Mouse (Mus musculus) kidney, adult 9 months (tissue): ENCODE data around the gene Osbpl8.

Experiments used
- DNase-seq: peaks from one replicate; pipeline ENCODE4 v3.0.0; 2022

Osbpl8 gene

GRCm38 (mm10) chr10:111318805-111319500 is 154.4 kb downstream of the Osbpl8 start:
- no peak for DNase-seq

- no peak for DNase-seq
Measured at GRCm38 (mm10) chr10:111320579-111320978, 156.0 kb downstream of the Osbpl8 start.

DNA sequence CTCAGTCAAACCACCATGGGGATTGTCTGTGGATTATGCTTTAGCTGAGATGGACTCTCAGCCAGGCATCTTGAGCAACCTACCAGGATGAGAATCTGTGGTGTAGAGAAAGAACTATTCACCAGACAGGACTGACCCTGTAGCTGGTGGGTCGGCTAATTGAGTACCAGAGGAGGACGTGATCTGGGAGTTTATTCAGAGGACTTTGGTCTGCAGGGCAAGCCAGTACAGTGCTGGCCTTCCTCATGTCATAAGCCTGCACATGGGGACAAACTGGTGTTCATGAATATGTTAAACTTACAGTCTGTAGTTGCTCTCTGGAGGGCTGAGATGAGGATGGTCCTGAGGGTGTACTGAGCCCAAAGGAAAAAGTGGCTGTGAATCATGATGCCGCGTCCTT is 163.4 kb downstream of the Osbpl8 start:
- DNase-seq = no peak

DNA sequence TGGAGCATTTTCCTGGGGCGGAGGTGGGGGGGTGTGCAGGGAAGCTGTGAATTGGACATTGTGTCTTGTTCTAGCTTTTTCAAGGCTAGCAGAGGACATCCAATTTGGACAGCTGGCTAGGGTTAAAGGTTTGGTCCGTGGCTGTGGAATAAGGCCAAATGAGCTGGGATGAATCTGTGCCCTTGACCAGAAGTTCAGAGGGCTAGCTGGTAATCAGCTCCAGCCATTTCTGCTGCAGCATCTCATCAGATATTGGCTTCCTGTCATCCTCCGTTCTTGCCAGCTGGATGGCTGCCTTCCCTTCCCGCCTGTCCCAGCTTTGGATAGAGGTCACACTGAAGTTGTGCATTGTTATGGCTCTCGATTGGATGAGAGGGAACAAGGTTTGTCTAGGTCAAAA is 164.8 kb downstream of the Osbpl8 start:
- peak; percentile 83 for DNase-seq

GRCm38 (mm10) chr10:111334902-111335301 is 170.3 kb downstream of the Osbpl8 start:
- no peak for DNase-seq

GRCm38 (mm10) chr10:111335517-111336352 is 171.2 kb downstream of the Osbpl8 start:
- peak; percentile 27 for DNase-seq

- DNase-seq = no peak
Measured at GRCm38 (mm10) chr10:111336353-111336713, 171.8 kb downstream of the Osbpl8 start.

- no peak for DNase-seq
Measured at GRCm38 (mm10) chr10:111339296-111339695, 174.7 kb downstream of the Osbpl8 start.

GRCm38 (mm10) chr10:111341761-111342160 is 177.2 kb downstream of the Osbpl8 start:
- no peak for DNase-seq

DNA sequence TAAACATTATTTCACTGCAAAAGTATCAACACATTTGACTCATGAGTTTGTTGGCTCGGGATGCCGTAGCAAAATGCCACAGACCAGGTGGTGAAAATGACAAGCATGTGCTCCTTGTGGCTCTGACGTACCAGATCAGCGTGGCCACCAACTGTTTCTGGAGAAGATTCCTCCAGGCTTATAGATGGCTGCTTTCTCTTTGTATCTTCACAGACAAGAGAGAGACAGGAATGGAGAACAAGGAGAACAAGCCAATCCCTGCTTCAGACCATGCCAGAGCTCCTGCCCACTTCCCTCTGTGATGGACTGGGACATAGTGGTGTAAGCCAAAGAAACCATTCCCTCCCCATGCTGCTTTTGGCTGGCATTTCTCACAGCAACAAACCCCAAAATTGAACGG is 179.0 kb downstream of the Osbpl8 start:
- DNase-seq = no peak
